Mouse (Mus musculus) lung, postnatal 10 days (tissue): ENCODE data around the gene Camta2.

Experiments
- DNase-seq: peaks from one replicate; pipeline ENCODE4 v3.0.0; 2021

Gene Camta2

GRCm38 (mm10) chr11:70660571-70660970, 27.3 kb downstream of the Camta2 start:
- DNase-seq: no peak

DNA sequence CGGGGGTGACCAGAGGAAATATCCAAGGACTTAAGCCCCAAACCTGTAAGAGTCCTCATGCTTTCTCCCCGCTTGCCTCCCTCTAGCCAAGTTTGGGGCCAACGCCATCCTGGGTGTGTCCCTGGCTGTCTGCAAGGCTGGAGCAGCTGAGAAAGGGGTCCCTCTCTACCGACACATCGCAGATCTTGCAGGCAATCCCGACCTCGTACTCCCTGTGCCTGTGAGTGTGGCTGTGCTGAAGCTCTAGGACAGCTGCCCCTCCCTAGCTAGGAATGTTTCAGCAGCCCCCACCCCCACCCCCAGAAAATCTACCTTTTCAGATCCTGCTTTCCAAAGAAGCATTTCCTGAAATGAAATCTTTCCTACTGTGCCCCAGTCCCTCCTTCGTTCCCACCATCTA, 29.0 kb downstream of the Camta2 start:
- no peak for DNase-seq

DNA sequence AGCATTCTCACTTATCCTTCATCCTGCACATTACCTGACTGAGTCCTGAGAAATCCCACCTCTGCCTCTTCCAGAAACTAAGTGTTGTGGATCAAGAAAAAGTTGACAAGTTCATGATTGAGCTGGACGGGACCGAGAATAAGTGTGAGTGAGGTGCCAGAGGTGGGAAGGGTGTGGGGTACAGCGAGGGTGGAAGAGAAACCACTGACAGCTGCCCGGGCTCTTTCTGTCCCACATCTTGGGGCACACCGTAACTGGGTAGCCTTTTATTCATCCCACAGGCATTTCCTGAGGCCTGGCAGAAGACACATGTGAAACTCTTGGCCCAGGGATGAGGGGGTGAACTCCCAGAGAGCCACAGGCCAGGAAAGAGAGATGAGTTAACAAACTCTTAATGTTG, 29.4 kb downstream of the Camta2 start:
- DNase-seq: no peak

DNA sequence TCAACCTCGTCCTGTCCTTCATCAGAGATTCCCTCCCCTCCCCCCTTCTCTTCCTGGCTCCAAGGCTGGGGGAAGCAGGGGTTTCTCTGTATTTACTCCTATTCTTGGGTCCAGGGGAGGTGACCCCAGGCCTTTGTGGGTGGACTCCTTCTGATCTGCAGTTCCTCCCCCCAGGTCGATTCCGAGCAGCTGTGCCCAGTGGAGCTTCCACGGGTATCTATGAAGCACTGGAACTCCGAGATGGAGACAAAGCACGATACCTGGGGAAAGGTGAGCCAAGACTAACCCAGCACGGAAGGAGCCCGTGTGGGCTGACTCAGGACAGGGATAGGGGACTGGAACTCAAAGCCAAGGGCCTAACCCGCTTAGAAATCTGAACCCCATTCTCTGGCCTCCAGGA, 29.9 kb downstream of the Camta2 start:
- no peak for DNase-seq

- DNase-seq: no peak
These were observed 30.3 kb downstream of the Camta2 start for GRCm38 (mm10) chr11:70657573-70657972.

DNA sequence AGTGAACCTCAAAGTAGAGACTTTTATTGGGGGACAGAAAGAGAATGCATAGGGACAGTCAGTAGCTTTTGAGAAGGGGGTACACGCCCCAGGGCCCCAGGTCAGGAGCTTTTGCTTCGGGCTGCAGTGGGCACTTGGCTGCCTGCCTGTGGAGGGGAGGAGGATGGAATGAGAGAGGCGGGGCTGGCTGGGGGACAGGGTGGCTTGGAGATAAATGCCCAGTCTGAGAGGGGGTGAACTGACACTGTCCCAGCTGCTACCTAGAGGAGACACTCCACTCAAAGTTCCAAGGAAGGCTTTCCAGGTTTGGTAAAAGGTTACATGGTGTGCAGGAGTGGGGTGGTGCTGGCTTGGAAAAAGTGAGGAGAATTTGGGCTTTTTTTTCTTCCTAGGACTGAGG, 30.9 kb downstream of the Camta2 start, which contains the start of gene Eno3:
Eno3 (plus strand) TSS at position 239 of the 400 bp plus-strand sequence.
- DNase-seq: no peak

GRCm38 (mm10) chr11:70656456-70656927, 31.4 kb downstream of the Camta2 start:
- DNase-seq: peak; percentile 59

- DNase-seq: peak; percentile 76
These were observed 32.1 kb downstream of the Camta2 start for GRCm38 (mm10) chr11:70655571-70656455.

DNA sequence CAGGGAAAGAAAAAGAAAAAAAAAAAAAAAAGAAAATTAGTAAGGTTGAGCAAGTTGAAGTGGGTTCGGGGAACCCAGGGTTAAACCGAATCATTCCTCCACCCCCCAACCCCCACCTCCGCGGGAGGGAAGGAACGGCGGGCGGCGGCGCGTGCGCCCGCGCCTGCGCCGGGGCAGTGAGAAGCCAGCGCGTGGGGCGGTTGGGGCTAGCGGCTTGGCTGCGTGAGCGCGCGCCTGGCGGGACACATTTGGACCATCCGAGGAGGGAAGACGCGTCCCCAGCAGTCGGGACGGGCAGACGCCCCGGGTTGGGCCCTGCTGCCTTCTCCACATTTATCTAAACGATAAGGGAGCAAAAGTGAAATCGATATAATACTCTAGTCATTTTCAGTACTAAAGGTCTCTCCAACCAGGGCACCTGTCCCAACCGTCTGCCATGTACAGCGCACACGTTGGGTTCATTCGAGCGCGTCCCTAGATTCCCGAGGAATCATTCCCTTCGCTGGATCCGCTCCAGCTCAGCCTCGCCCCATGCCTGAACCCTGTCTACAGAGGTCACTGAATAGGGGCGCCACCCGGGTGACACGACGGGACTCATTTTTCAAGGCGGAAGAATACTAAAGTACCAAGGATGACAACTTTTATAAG, 32.9 kb downstream of the Camta2 start:
- peak; percentile 91 for DNase-seq

GRCm38 (mm10) chr11:70654198-70654922, 33.5 kb downstream of the Camta2 start, which contains the start of gene Pfn1:
Gene Pfn1, minus strand, starts transcription at chr11:70654644.
- DNase-seq: peak; percentile 80

GRCm38 (mm10) chr11:70653345-70654197, 34.3 kb downstream of the Camta2 start:
- peak; percentile 78 for DNase-seq

DNA sequence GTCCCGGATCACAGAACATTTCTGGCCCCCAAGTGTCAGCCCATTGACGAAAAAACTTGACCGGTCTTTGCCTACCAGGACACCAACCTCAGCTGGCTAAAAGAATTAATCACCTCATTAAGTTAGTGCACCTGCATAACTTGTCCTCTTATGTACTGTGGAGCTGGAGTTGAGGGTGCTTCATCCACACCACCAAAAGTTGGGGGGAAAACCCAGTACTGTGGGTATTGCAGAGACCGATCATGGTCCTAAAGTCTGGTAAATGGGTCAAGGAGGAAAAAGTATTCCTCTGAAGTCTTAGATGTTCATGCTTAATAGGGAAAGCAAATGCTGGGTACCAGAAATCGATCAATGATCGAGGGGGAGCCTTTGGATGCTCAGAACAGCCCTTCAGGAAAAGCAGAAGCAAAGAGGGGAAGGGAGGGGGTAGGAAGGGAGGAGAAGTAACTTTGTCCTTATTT, 35.0 kb downstream of the Camta2 start:
- DNase-seq: no peak

DNA sequence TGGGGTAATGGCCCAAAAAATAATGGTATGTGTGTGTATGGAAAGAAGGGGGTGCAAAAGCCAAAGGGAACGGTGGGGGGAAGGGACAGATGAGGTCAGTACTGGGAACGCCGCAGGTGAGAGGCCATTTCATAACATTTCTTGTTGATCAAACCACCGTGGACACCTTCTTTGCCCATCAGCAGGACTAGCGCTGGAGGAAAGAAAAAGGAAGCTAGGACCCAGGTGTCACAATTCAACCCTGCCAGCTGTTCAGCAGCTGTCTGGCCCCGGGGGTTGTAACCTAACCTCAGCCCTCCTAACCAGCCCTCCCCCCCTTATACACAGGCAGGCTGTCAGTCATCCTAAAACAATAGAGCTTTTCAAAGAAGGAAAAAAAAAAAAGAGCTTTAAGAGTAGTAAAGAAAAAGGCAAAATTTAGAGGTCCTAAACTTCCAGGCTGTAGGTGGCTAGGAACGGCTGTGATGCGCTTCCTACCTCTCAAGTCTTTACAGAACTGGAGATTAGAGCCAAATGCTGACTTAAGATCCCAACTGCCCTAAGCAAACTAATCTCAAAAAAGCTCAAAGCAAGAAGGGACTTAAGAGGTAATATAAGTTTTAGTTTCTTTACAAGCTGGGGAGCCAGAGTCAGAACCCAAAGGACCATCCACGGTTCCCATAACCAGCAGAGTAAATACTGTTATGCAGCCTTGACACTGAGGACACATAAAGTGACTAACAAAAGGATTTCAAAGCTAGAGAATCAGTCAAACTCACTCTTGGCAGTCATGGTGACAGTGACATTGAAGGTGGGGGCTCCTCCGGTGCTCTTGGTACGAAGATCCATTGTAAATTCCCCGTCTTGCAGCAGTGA, 35.6 kb downstream of the Camta2 start:
- DNase-seq: peak; percentile 46

- DNase-seq: no peak
These were observed 36.5 kb downstream of the Camta2 start for GRCm38 (mm10) chr11:70651391-70651790.

- no peak for DNase-seq
These were observed 37.4 kb downstream of the Camta2 start for GRCm38 (mm10) chr11:70650322-70651175.

DNA sequence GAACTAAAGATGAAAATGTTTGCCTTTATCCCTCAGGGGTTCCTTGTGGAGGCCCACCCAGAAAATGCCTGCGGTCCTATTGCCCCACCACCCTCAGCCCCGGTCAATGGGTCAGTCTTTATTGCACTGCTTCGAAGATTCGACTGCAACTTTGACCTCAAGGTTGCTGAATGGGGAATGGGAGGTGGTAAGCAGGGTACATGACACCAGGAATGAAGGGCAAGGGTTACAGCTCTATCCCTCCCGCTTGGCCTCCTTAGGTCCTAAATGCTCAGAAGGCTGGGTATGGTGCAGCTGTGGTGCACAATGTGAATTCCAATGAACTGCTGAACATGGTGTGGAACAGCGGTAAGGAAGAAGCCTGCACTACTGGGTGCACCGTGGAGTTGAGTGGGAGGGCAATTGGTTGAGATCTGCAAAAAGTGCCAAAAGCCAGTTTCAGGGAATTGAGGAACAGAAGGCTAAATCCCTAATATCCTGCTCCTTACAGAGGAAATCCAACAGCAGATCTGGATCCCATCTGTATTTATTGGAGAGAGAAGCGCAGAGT, 38.6 kb downstream of the Camta2 start:
- DNase-seq: no peak

DNA sequence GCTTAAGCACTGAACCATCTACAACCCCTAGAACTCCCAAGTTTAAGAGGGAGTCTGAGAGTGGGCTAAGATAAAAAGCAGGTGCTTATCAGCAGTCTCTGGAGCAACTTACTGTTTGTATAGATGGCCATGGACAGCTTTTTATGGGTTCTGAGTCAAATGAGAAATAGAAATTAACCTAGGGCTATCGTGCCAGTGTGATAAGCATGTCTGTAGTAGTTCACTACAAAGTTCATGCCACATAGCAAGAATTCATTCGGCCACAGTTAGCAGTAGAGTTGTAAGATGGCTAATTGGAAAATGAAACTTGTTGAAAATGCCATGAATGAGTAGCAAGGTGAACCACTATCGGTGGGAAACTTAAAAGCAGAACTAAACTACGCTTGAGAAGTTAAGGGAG, 39.4 kb downstream of the Camta2 start:
- no peak for DNase-seq

DNA sequence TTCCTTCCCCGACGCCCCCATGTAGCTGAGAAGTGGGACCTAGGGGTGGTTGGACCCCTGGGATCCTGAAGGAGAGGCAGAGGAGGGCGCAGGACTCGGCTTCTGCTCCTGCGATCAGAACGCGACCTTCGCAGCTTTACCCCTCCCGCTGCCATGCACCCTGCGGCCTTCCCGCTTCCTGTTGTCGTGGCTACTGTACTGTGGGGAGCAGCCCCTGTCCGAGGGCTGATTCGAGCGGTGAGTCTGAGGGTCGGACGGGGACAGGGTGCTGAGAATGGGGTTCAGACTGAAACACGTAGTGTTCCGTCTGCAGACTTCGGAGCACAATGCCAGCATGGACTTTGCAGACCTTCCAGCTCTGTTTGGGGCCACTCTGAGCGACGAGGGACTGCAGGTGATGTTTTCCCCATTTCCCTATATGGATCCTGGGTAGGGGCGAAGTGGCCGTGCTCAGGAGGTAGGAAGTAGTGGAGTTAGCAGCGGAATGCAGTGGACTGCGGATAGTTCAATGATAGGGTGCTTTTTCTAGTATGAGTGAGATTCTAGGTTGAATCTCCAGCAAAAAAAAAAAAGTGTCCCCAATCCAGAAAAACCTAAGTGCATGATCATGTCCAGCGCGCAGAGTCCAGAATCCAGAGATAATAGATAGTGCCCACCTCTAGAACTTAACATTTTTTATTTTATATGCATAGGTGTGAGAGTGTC, 40.0 kb downstream of the Camta2 start:
- peak; percentile 52 for DNase-seq
